Mouse (Mus musculus) MEL (cell line): ENCODE results near the gene Cx3cr1.

Source experiments
- CTCF ChIP-seq, 3 experiments: IDR thresholded peaks in 2 of 3; conservative IDR thresholded peaks in 1 of 3; 2 replicates each; pipeline ENCODE4 v1.5.1; 2011 to 2012; ENCODE audit warnings: low read length in 3 of 3, low read depth in 2 of 3, mild to moderate bottlenecking in 2 of 3, improper control_type of control experiment in 1 of 3, inconsistent platforms in 1 of 3, mixed read lengths in 1 of 3, moderate library complexity in 1 of 3; ENCODE audit not compliant: control insufficient read depth in 1 of 3, insufficient read depth in 1 of 3, poor library complexity in 1 of 3, severe bottlenecking in 1 of 3
- E2F4 ChIP-seq: IDR thresholded peaks from 2 replicates; pipeline ENCODE4 v1.6.1; 2011; ENCODE audit warnings: low read depth, low read length, improper control_type of control experiment, borderline replicate concordance
- NELFE ChIP-seq: IDR thresholded peaks from 2 replicates; pipeline ENCODE4 v1.6.1; 2011; ENCODE audit warnings: low read depth, low read length, improper control_type of control experiment

DNA sequence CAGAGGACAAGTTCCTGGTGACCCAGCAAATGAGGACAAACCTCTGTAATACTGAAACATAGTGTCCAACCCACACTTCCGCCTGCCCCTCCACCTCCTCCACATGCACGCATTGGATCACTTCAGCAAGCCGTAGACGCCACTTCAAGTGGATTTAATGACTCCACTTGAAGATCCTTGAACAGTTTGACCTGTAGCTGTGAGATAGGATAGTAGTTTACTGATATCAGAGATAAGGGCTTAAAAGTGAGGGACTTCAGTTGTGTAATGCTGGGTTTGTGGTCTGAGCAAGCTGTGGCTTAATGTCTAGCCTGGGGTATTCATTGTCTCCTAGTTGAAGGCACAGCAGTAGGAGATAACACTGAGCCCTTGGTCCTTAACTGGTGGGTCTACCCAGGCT lies 146.2 kb downstream of the Cx3cr1 start:
- TF ChIP-seq CTCF (IDR thresholded peaks at IDR 0.05 in 2 of 3, conservative IDR thresholded peaks at IDR 0.05 in 1 of 3; ENCODE audit: control insufficient read depth in 1 of 3, insufficient read depth in 1 of 3, low read depth in 2 of 3, low read length in 3 of 3, poor library complexity in 1 of 3, severe bottlenecking in 1 of 3), result no peak
- no peak for TF ChIP-seq NELFE
- no peak for TF ChIP-seq E2F4
